Mouse (Mus musculus) gastrocnemius, postnatal 10 days (tissue): ENCODE results near the gene Gm10309. TPM values are rescaled to one million over a fixed set of nuclear protein-coding genes. Genes with fewer than 3 reads are reported as not detected.

Experiments
- DNase-seq: peaks from one replicate; pipeline ENCODE4 v3.0.0; 2021; ENCODE audit warnings: mixed read lengths
- long read RNA-seq, 2 experiments: library from polyadenylated mRNA; stranded (forward); transcript quantifications; one replicate each; pipeline ENCODE4 v2.0.0; 2021
- total RNA-seq, 2 experiments: library from RNA; stranded (reverse); gene quantifications; 2 replicates each; pipeline ENCODE4 v1.2.3; 2021

The Gm10309 gene
- under 1 TPM in 1 of 2 experiments, not detected in 1; 0.14 TPM for total RNA-seq
- long read RNA-seq, experiment 1, result 0 reads
- long read RNA-seq, experiment 2, result 0 reads

DNA sequence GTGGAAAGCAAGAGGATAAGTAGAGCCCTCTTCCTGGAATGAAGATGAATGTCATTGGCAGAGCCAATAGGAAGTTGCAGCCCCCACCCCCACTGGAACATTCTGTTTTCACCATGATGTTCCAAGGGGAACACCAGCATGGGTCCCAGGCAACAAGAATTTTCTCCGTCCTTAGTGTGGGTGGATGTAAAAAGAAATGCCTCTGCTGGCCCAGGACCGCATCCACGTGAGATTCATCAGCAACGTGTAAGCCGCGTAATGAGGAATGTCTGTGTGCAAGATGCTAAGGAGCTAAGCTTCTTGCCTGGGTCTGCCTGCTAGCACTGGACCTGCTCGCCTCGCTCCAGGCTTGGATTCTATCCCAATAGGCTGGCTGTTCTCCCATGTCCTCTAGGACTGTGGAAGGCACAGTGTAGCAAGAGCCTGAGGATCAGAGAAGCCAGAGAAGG is at the start of gene Gm10309:
Gm10309 (minus strand) TSS at position 50 of the 449 bp plus-strand sequence.
- peak; percentile 62 for DNase-seq

DNA sequence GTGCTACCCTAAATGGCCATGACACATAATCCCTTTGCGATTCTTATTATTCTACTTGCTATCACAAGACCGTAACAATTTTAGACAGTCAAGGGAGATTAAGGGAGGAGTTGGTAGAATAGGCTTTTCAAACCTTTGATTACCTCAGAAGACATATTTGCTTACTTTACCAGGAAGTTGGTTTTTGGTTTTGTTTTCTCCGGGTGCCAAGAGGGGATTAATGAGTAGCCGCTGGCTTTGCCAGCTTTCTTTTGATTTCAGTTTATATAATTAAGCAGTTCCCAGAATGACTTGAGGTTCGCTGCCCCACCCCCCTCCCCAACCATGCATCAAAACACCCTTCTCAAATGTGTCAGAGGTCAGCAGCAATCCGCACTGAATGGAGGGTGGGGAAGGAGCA is 47.0 kb upstream of the Gm10309 start:
- DNase-seq, result no peak

DNA sequence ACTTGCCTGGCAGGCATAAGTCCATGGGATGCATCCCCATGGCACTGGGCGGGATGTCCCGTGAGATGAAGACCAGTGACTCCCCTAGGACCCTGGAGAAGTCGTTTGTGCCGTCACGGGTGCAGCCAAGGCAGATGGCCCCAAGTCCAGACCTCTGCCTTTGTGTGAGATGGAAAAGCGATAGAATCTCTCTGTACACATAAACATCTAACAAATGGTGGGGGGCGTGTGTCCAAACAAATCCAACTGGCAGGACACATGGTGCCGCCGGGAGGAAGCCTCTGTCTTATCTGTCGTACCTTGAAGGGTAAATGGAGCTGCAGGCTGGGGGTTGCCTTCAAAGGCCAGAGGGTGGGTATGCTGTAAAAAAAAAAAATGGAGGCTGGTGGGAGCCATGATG is 46.5 kb upstream of the Gm10309 start:
- DNase-seq, result no peak

DNA sequence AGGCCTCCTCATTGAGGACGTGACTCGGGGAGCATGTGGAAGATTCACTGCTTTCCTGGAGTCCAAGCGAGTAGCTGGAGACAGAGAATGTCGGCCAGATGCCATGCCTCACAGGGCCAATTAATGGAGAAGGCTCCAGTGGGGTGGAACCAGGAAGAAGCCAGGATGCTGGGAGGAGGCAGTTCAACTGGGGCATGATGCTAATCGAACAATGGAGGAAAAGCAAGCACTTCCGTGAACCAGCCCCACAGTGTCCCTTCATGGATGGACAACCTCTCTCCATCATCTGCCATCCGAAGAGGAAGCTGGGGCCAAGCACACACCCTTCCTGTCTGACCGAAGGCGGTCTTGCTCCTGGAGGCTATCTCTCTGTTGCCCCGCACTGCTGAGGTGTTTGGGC is 44.1 kb upstream of the Gm10309 start:
- no peak for DNase-seq

DNA sequence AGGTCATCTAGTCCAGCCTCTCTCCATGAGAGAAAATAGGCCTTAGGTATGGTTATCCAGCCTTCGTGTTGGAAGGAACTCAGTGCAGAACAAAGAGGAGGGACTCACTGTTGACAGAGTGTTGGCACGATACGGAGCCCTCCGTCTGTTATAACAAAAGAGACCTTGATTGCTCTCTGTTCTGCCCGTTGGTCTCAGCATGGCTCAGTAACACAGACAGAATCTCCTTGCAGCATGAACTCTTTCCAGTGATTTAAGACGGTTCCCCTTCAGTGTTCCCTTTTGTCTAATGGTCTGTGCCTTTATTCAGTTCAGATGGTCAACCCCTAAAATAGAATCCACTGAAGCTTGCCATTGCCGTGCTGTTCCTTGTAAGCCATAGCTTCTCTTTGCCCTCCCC is 41.5 kb upstream of the Gm10309 start:
- DNase-seq, result no peak

DNA sequence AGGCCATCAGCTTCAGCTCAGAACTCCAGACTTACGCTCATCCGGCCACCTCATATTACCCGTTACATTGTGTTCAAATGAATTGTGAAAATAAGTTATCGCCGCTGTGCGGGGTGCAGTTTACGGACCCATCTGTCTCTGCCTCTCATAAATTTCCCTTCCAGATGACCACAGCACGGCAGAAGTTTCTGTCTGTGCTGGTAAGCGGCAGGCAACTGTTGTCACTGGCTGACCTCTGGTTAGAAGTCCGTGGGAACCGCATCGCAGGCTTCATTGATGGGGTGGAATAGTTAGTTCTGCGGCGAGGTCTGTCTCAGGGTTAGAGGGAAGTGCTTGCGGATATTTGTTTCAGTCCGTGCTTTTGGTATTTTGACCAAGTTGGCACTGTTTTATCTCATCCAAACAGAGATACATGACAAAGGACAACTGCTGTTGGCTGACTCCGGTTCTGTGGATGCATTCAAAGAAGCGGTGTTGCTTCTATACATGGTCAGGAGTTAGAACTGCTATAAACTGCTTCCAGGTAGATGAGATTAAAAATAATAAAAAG is 34.9 kb upstream of the Gm10309 start:
- no peak for DNase-seq

DNA sequence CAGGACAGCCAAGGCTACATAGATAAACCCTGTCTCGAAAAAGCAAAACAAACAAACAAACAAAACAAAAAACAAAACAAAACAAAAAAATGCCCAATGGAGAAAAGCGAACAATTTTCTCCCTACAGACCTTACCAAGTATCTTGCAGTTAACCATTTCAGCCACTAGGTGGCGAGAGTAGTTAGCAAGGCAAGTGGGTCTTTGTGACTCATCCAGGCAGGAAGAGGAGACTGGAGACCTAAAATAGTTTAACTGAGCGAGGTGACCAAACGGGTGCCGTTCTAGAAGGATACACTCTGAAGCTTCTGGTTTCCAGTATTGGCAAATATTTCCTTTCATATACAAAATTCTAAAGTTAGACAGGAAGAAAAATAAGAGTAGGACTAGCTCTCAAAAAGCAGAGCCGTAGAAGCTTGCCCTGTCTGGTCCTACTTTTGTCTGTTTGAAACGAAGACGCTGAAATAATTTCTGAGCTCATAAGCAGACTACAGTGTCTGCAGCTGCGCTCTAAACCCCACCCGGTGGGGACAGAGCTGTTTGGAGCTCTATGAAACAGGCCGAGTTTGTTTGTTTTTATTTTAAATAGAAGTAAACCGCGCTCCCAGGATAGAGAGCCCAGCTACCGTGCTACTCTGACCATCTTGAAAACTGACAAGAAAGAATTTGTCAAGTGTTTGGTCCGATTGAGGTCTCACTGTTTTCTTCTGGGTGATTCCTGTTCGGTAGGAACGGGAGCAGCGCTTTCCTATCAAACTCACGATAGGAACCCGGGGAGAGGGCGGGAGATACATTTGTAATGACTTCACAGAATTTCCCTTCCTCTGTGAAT is 31.0 kb upstream of the Gm10309 start:
- DNase-seq, result peak; percentile 75

DNA sequence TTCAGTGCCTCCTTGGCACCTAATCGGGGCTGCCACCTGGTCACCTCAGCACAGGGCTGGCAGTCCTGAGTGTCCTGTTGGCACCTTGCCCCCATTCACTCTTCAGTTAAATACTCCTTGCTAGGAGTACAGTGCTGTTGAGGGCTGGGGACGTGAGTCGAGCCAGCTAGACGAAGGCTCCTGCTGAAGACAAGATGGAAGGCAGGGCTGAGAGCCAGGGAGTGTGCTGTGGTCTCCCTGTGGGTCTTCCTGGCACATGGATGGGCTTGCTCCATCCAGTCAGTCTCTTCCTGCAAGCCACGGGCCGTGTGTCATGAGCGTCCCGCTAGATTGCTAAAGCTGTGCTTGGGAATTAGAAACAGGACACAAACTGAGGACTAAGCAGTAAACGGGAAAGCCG is 30.1 kb upstream of the Gm10309 start:
- DNase-seq, result peak; percentile 14

DNA sequence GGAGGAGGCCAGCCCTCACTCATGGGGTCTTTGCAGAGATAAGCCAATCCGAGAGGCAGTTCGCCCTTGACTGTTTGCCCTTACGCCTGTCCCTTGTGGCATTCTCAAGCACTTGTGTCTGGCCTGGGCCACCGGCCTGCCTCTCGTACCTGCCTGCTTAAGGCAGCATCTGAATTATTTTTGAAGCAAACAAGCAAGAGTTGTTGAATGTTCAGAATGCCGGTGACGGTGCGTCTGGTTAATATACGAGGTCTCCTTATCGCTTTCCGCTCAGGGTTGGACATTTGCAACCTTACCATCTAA is 28.5 kb upstream of the Gm10309 start:
- no peak for DNase-seq

DNA sequence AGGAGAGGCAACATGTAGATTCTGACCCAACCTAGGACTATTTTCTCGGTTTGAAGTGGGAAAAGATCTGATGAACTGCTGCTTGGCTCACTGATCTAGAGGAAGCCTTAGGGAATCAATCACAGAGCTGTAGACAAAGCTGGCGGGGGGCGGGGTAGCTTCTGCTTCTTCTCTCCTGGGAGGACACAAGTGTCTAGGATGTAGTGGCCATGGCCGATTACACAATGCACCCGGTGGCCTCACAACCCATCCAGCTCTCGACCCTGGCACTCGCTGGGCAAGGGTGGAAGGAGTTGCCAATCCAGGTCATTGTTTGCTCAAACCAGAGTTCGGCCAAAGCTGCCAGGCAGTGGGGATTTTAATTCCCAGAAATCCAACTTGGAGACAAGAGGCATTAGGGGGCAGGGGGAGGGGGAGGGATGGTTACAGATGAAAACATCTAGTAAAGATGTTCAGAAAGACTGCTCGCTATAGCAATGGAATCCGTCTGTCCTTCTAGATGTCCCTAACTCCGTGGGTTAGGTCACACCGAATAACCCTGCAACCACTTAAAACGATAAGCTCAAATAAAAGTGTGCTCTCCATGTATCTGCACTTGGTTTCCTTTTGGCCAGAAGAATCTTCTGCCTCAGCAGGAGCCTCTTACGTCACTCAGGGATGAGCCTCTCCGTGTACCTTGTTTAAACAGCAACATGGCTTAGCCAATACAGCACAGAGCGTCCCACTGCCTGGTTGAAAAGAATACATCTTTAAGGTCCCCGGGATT is 27.9 kb upstream of the Gm10309 start:
- DNase-seq, result no peak

DNA sequence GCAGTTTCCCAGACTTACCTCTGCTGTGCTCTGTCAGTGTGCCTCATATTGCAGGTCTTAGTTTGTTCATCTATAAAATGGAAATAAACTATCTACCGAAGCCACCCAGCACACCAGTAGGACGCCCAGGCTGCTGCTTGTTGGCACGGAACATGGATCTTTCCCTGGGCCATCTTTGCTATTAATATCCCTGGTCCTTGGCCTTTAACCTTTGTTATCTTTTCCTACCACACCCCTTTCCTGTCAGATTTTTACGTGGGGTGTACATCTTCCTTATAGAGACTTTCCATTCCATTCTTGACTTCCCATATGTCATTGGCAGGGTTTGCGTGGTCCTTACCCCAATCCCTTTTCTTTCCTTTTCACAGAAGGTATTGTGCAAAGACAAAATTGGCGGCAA is 26.2 kb upstream of the Gm10309 start:
- DNase-seq, result no peak

DNA sequence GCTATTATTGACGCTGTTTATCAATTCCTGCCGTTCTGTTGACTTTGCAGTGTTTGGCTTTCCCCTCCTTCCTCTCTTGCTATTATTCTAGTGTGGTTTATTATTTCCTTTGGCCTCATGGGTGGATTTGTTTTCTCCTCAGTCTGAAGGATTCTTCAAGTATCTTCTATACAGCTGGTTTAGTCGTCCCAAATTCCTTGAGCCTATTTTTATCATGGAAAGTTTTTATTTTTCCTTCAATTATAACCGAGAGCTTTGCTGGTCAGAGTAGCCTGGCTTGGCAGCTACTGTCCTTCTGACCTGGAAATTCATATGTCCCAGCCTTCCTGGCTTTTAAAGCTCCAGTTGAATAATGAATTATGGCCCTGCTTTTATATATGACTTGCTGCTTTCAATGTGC is 24.4 kb upstream of the Gm10309 start:
- DNase-seq, result no peak

DNA sequence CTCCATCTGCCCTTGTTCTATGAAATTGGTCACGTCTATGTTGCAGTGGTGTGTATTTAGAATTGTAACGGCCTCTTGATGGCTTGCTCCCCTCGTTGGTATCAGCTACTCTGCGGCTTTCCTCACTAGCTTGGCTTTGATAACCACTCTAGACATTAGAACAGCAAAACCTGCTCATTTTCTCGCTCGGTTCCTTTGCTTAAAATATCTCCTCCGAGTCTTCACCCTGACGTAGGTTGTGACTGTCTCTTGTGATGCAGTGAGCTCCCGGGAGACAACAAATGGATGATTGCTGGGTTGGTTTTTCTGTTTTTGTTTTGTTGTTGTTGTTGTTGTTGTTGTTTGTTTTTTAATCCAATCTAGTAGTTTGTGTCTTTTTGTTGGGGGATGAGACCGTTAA is 24.0 kb upstream of the Gm10309 start:
- DNase-seq, result no peak

DNA sequence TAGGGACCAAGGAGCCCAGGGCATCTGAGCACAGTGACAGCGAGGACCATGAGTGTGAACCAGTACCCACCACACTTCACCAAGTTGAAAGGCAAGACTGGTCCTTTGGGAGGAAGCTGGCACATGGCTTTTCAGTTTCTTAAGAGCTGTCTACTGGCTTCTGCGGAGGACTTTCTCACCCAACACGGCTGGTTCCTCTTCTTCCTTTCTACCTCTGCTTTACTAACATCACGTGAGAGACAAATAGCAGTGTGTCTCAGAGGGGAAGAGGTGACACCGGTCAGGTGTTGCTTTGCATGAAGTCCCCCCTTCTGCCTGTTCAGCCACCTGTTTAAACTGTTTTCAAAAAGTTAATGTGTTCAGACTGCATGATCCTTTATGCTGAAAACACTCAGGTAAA is 22.3 kb upstream of the Gm10309 start:
- DNase-seq, result no peak

DNA sequence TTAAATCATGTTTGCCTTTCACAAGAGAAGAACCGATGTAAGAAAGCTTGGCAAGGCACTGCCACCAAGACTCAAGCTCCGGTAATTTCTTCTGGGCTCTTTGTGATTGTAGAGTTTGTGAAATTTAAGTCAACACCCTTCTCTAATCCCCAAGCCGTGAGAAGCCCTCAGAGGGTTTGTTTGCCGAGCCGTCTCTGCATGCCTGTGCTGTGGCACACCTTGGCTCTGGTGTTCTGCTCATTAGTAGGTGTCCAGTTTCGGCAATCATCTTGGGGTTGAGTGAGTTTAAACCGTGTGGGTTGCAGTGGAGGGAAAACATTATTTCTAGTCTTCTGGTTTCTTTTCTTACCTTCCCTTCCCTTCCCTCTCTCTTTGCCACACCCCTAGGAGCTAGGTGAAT is 21.0 kb upstream of the Gm10309 start:
- DNase-seq, result no peak

DNA sequence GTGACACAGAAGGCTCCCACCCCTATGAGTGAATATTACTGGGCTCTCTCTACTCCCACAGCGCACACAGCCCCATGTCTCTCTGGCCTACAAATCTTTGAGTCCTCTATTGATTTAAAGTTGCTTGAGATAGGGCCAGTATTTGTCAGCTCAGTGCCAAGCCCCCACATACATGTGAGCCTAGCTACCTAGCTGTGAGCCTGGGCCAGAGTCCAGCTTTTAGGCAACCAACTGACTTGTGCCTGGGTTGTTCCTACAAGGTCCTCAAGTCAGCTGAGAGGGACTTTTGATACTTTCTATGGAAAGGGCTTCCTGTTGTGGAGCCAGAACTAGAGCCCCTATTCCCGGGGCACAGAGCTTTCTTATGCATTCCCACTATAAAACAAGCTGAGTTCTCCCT is 20.0 kb upstream of the Gm10309 start:
- DNase-seq, result no peak

DNA sequence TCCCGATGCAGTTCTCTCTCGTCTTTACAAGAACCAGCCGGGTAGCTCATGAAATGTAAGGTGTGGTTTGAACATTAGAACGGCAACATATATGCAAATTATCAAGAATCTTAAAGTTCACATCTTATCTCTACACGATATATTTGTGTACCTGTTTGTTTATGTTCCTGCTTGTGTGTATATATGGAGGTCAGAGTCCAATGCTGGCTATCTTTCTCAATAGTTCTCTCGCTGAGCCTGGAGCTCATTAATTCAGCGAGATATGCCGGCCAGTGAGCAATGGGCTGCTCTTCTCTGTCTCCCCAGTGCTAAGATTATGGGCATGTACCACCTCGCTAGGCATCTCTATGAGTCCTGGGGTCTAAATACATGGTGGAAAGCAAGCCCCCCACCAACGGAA is 18.8 kb upstream of the Gm10309 start:
- no peak for DNase-seq

DNA sequence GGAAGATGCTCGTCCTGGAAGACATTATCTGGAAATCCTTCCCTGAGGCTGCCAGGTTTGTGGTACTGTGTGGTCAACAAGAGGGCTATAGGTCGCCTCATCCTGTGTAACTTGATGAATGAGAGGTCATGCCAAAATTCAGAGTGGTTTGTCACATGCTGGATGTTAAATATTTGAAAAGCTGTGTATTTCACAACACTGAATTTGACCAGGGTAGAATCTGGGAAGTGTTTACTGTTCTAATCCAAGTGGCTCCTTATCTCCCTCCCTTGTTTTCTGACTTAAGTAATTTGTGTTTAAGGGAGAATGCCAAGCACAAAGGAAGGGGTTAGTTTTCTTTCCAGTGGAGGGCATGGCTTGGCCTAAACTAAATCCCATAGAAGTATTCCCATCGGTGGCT is 18.3 kb upstream of the Gm10309 start:
- DNase-seq, result no peak

DNA sequence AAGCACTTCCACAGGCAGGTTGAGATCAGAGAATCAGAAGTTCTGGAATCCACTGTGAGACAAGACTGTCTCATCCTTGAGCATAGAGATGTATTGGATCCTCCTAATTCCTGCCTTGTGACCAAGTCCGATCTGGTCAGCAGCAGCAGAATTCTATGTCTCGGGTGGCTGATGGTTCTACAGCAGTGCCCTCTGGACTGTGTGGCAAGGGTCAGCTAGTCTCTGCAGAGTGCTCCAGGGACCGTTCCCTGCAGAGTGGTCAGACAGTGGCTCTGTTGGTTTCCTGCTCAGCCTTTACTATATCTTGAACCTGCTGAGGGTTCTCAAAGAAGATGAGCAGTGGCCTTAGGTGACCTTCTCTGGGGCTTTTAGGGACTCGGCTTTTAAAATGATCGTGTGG is 17.6 kb upstream of the Gm10309 start:
- DNase-seq, result no peak

DNA sequence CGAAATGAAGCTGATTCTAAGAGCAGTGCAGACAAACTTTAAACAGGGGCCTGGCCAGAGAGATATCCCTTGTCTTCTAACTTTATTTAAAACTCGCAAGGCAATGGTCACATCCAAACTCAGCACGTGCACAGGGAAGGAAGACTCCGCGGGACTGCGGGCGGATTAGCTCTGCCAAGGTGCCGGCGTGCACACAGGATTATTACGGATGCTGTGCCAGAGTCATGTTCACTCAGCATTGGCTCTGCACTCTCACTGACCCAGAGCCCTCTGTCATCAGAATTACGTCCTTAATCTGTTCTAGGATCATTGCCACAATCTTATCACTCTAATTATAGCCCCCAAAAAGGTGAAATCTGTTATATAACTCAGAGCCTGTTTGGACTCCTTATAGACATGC is 16.2 kb upstream of the Gm10309 start:
- no peak for DNase-seq

DNA sequence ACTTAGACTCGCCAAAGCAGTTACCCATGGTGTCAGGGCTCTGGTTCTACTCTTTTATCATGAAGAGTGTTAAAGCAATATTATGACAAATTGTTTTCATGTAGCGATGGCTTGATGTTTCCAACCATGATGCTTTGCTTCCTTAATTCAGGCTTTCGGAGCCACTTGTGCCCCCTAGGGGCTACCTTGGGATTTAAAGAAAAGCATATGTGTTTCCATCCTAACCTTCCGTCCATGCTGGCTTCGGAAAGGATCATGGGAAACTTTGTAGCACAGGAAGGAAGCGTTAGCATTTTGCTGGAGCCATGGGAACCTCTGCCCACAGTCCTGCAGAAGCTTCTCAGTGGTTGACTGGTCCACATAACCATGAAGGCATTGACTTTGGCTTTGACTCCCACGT is 13.6 kb upstream of the Gm10309 start:
- DNase-seq, result no peak

DNA sequence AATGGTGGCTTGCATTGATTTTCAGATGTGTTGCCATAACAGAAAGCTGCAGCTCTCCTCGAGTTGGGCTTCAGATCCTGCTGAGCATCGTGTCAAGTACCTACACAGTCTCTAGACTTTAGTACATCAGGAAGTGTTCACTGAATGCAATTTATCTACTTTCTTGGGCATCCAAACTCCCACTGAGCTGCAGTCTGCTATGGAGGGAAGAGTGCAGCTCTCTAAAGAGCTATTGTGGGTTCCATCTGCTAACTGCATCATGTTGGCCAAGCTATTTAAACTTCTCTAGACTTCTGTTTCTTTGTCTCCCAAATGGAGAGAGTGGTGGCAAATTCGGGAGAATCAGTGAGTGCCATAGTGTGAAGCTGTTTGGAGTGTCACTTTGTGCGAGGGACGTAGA is 11.6 kb upstream of the Gm10309 start:
- DNase-seq, result no peak

DNA sequence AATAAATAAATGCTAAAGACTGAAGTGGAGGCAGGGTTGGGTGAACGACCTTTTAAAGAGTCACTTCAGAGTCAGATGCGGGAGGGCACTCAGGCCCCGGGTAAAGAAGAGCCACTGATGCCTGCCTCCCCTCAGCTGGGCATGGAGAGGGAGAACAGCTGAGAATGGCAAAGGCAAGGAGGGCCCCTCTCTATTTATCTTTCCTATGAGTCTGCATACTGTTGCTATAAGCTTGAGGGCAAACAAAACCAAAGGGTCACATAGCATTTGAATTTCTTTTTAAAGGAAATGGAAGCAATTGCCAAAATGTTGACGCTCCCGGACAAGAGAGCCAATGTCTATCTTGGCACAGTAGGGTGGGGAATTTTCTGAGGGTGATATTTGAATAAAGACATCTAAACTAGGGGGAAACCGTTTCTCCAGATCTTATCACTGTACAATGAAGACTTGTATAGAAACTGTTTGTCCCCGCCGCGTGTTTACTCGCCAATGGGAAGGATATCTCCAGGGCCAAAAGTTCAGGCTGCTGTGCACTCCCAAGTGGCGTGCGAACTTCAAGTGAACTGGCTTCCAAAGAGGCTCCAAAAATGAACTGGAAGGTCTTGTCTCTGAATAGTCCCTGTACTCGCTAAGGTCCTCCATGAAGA is 10.1 kb upstream of the Gm10309 start:
- DNase-seq, result no peak
